Mouse (Mus musculus) liver, adult 2 months (tissue): Measurements from ENCODE around the gene Nmt1.

Source experiments
- CTCF ChIP-seq: fragments of 200-500 bp; IDR thresholded peaks from 2 replicates; pipeline ENCODE4 v1.5.1; 2011; ENCODE audit warnings: low read depth, low read length, control low read depth
- POLR2A ChIP-seq: fragments of 200-500 bp; IDR thresholded peaks from 2 replicates; pipeline ENCODE4 v1.6.1; 2011; ENCODE audit warnings: low read length, control low read depth; ENCODE audit not compliant: insufficient read depth; ENCODE audit errors: extremely low read depth

DNA sequence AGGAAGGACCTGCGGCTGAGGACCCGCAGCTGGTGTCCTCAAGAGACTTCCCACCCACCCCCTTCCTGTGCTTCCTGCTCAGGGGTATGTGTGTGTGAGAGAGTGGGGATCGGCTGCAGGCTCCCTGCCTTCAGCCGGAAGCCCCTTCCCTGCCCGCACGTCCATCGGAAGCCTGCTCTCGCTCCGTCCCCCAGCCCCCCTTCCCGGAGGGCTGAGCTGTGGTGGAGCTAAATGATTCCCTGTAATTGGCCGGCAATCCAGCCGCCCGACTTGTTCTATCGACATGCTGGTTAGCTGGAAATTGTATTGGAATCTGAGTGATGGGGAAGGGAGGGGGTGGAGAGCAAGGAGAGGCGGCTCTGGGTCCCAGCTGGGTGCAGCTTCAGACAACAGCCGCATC is 36.3 kb upstream of the Nmt1 start:
- no peak for TF ChIP-seq CTCF
- TF ChIP-seq POLR2A: no peak
